Comparison of ENCODE assay signal across 19 mouse cellular contexts in the genomic region with DNA sequence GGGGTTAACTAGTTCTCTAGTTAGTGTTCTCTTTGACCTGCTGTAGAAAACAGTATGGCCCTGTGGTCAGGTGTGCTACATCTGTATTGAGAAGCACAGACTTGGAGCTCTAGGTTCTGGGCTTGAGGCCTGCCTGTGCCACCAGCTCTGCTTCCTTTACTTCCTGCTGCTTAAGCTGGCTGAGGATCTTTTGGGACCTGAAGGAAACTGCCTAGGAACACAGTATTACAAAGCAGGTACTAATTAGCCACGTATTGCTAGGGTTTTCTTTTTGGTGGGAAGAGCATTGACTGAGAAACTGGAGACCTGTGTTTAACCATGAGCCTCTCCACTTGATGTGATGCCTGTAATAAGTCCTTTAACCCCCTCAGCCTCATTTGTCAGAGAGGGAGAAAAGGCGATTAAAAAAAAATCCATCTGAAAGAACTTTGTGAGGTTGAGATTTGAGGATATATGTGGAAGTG. TPM values are rescaled to one million over a fixed set of nuclear protein-coding genes. Genes with fewer than 3 reads are reported as not detected.
A peak's percentile ranks its signal among the peaks of the same experiment; 100 is the strongest.
DNase-seq lines count a peak whose midpoint lies in the region; ATAC-seq lines count a peak whose summit lies in the region.
"Had no signal": no experiment of that assay in that cellular context is flagged by ENCODE, and none has a peak within 500 bp of the region (broad histone marks: within the 10 kb centered on the region; RNA-seq: fewer than 3 reads in every experiment).

No protein-coding gene starts in this region.

- H3K9ac ChIP-seq in heart, embryonic 15.5 days, result no peak overlapping the region
- H3K9ac ChIP-seq in neural tube, embryonic 13.5 days, result no peak overlapping the region
- peak overlapping the region; percentile 6; the same call in 1 of the 2 replicates for H3K9ac ChIP-seq in intestine, embryonic 16.5 days (ENCODE audit: low read depth, low read length)
- H3K9ac ChIP-seq: liver, postnatal 0 days; neural tube, embryonic 15.5 days had no signal

- no peak for DNase-seq in heart, adult 18-20 months
- DNase-seq in neural tube, embryonic 10.5 days (ENCODE audit: extremely low spot score, low spot score), result no peak
- no peak for DNase-seq in c-Kit-positive CD71-positive TER-119-positive erythroid progenitor cells, embryonic 14.5 days (ENCODE audit: low spot score)
- no peak for DNase-seq in frontal cortex, postnatal 25 days (ENCODE audit: low spot score in 2 of 2)
- no peak for DNase-seq in spleen, postnatal 10 days (ENCODE audit: low spot score in 2 of 2)
- DNase-seq: adrenal gland, postnatal 25 days; cerebellum, adult 9-10 months; gastrocnemius, postnatal 14 days; kidney, adult 18-20 months; kidney, postnatal 10 days; liver; liver, postnatal 0 days; lung, postnatal 14 days had no signal

- no peak overlapping the region for H3K4me2 ChIP-seq in heart, embryonic 15.5 days
- H3K4me2 ChIP-seq in neural tube, embryonic 13.5 days, result no peak overlapping the region
- H3K4me2 ChIP-seq in intestine, embryonic 16.5 days (ENCODE audit: low read depth, low read length), result no peak overlapping the region
- H3K4me2 ChIP-seq: heart, embryonic 11.5 days; neural tube, embryonic 15.5 days had no signal

- H3K36me3 ChIP-seq in heart, embryonic 15.5 days, result no peaks in the 10 kb centered on the region
- H3K36me3 ChIP-seq in neural tube, embryonic 13.5 days, result no peaks in the 10 kb centered on the region
- H3K36me3 ChIP-seq in intestine, embryonic 16.5 days (ENCODE audit: control insufficient read depth, insufficient read depth, low read length), result no peaks in the 10 kb centered on the region
- H3K36me3 ChIP-seq: neural tube, embryonic 15.5 days had no signal

- no peaks in the 10 kb centered on the region for H3K27me3 ChIP-seq in heart, embryonic 15.5 days
- no peaks in the 10 kb centered on the region for H3K27me3 ChIP-seq in neural tube, embryonic 13.5 days
- H3K27me3 ChIP-seq in intestine, embryonic 16.5 days (replicated peaks; ENCODE audit: control insufficient read depth, insufficient read depth, low read length), result no peaks in the 10 kb centered on the region
- H3K27me3 ChIP-seq: neural tube, embryonic 15.5 days had no signal

- H3K4me3 ChIP-seq in heart, embryonic 15.5 days, result no peak overlapping the region
- H3K4me3 ChIP-seq in neural tube, embryonic 13.5 days, result no peak overlapping the region
- no peak overlapping the region for H3K4me3 ChIP-seq in intestine, embryonic 16.5 days (ENCODE audit: low read length)
- H3K4me3 ChIP-seq: left cerebral cortex, adult 2 months; neural tube, embryonic 15.5 days had no signal

- ATAC-seq in heart, embryonic 15.5 days (replicated peaks; ENCODE audit: insufficient number of reproducible peaks, insufficient read depth, low FRiP score, low read depth), result no peak
- ATAC-seq in neural tube, embryonic 13.5 days (ENCODE audit: low read depth), result 0 out of 2 replicates have a peak, but pooled peaks have one; percentile 36
- peak; percentile 63 for ATAC-seq in intestine, embryonic 16.5 days
- ATAC-seq: liver, postnatal 0 days had no signal

- H3K4me1 ChIP-seq in heart, embryonic 15.5 days (replicated peaks), result peaks cover 16% of the 10 kb centered on the region
- peaks cover 18% of the 10 kb centered on the region for H3K4me1 ChIP-seq in neural tube, embryonic 13.5 days (replicated peaks)
- H3K4me1 ChIP-seq in intestine, embryonic 16.5 days (ENCODE audit: control insufficient read depth, insufficient read depth, low read length), result peaks cover 19% of the 10 kb centered on the region

- peak overlapping the region; percentile 20; the same call in 1 of the 2 replicates for H3K27ac ChIP-seq in heart, embryonic 15.5 days
- no peak overlapping the region for H3K27ac ChIP-seq in neural tube, embryonic 13.5 days (replicated peaks)
- peak overlapping the region; percentile 61 for H3K27ac ChIP-seq in intestine, embryonic 16.5 days (ENCODE audit: low read length)
- H3K27ac ChIP-seq: left cerebral cortex, adult 2 months; neural tube, embryonic 15.5 days had no signal

- H3K9me3 ChIP-seq in heart, embryonic 15.5 days (replicated peaks), result no peaks in the 10 kb centered on the region
- no peaks in the 10 kb centered on the region for H3K9me3 ChIP-seq in neural tube, embryonic 13.5 days
- no peaks in the 10 kb centered on the region for H3K9me3 ChIP-seq in intestine, embryonic 16.5 days (ENCODE audit: control insufficient read depth, low read length)
- H3K9me3 ChIP-seq: neural tube, embryonic 15.5 days had no signal

- 63% methylated on average over 2 of the region's 2 CpGs for WGBS in heart, embryonic 15.5 days
- 47% methylated on average over 2 of the region's 2 CpGs for WGBS in neural tube, embryonic 13.5 days
- 44% methylated on average over 2 of the region's 2 CpGs for WGBS in intestine, embryonic 16.5 days

RNA-seq across cellular contexts. Expression of a gene that starts 13.9 kb away (rescaled TPM):
- 4.2 and 4.9 TPM in 2 replicates for polyA plus RNA-seq in heart, embryonic 15.5 days (2015; fragmentation: Nextera tagmentation; extraction: Ambion mirVana)
- 10 to 100 TPM; 16.3 to 19.1 TPM for total RNA-seq in heart, adult 18-20 months (2021)
- polyA plus RNA-seq in neural tube, embryonic 13.5 days (2015; fragmentation: Nextera tagmentation; extraction: Ambion mirVana), result 6.9 and 7.5 TPM in 2 replicates
- polyA plus RNA-seq in intestine, embryonic 16.5 days (2015; fragmentation: Nextera tagmentation; extraction: Ambion mirVana), result 2.7 and 2.9 TPM in 2 replicates
